Mouse (Mus musculus): Measurements from ENCODE around the gene Zfp661.
A peak's percentile ranks its signal among the peaks of the same experiment; 100 is the strongest.

The Zfp661 gene

GRCm38 (mm10) chr2:127551078-127551477 lies 35.8 kb downstream of the Zfp661 start:
- no peak for DNase-seq (ENCODE audit: extremely low read depth, low read depth)

DNA sequence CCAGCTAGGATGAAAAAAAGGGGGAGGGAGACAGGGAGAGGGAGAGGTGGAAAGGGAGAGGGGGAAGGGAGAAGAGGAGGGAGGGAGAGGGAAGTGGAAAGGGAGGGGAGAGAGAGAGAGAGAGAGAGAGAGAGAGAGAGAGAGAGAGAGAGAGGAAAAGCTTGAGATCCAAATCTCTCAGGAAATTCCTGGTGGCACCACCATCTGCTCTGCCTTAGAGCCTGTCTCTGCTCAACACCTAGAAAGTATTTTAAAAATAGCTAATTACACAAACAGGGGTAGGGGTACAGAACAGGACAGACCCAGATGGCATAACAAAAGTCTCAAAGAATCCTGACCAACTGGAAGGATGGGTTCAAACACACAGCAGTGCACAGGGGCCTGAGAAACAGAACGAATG lies 36.4 kb downstream of the Zfp661 start:
- no peak for DNase-seq (ENCODE audit: extremely low read depth, low read depth)

DNA sequence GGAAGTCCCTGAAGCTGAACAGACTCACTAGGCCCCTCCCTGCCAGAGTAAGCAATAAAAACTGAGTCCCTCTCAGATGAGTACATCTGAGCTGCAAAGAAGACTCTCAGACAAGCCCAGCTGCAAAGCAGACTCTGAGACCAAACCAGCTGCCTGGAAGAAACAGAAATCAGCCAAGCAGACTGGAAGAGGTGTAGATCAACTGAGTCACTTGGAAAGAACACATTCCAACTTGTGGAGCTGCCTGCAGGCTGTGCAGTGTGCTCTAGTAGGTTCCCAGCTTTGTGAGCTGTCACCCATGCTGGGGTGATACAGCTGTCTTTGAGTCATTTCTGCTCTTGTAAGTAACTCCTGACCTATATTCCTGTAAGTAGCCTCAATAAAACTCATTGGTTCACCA lies 37.2 kb downstream of the Zfp661 start:
- DNase-seq (ENCODE audit: extremely low read depth, low read depth), result no peak

DNA sequence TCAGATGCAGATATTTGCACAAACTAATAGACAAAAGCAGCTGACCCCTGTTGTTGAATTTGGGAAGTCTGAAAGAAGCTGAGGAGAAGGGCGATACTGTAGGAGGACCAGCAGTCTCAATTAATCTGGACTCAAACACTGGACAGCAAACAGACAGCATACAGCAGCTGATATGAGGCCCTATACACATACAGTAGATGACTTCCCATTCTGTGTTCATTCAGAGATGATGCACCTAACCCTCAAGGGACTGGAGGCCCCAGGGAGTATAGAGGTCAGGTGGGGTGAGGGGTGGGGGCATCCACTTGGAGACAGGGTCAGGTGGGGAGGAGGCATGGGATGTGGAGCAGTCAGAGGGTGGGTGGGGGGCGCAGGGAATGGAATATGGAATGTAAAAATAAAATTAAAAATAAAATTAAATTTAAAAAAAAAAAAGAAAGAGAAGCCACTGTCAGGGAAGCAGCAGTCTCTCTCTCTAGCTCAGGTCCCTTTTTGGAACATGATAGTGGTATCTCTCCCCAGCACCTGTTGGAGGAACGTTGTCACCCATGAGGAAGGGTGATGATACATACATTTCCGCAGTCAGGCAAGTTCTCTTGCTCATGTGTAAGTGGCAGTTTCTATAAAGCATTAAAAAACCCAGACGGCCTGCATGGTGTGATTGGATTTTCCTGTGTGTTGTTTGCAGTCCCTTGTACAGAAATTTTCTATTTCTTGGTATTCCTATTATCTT lies 38.4 kb downstream of the Zfp661 start:
- DNase-seq (ENCODE audit: extremely low read depth, low read depth), result peak; percentile 86

DNA sequence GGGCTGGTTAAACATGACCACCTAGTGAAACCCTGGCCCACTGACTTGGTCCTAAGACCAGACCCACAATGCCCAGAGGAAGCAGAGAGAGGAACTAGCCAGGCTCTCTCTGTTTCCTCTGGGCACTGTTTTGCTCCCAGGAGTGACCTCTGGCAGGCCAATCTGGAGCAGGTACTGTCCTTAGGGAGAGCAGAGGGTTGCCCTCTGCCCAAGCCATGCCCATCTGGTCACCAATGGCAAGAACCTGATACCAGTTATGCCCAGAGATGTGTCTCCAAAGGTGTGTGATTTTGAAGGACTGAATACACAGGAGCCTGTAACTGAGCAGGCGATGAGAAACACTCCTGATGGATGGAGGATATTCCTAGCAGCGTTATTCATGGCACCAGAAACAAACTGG lies 45.2 kb downstream of the Zfp661 start:
- no peak for DNase-seq (ENCODE audit: extremely low read depth, low read depth)

- DNase-seq (ENCODE audit: extremely low read depth, low read depth), result no peak
Measured at GRCm38 (mm10) chr2:127541185-127541584, 45.7 kb downstream of the Zfp661 start, which contains the start of gene Prom2. TSS of gene Prom2 (minus strand) at chr2:127541467.

DNA sequence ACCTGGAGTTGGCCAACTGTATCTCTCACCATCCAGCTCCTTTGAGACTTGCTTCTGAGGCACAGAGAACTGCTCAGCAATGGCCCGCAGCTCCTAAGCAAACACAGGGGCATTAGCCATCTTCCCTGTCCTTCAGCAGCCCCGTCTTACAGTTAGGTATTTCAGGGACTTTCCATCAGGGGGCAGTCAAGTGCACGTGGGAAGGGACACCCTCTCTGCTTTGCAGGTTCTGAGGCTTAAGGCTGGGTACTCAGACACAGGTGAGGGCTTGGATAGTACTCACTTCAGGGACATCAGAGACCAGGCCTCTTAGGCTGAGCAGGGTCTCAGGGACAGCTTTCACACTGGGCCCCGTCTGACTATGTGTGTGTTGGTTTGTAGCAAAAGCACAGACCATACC lies 47.4 kb downstream of the Zfp661 start:
- DNase-seq (ENCODE audit: extremely low read depth, low read depth), result no peak

- DNase-seq (ENCODE audit: extremely low read depth, low read depth), result no peak
Measured at GRCm38 (mm10) chr2:127537548-127537947, 49.3 kb downstream of the Zfp661 start.

GRCm38 (mm10) chr2:127535363-127535762 lies 51.5 kb downstream of the Zfp661 start:
- no peak for DNase-seq (ENCODE audit: extremely low read depth, low read depth)

- DNase-seq (ENCODE audit: extremely low read depth, low read depth), result no peak
Measured at GRCm38 (mm10) chr2:127532379-127532778, 54.5 kb downstream of the Zfp661 start.

GRCm38 (mm10) chr2:127531592-127531991 lies 55.3 kb downstream of the Zfp661 start:
- DNase-seq (ENCODE audit: extremely low read depth, low read depth), result no peak

GRCm38 (mm10) chr2:127530418-127530817 lies 56.5 kb downstream of the Zfp661 start:
- DNase-seq (ENCODE audit: extremely low read depth, low read depth), result no peak

- DNase-seq (ENCODE audit: extremely low read depth, low read depth), result no peak
Measured at GRCm38 (mm10) chr2:127525004-127525775, 61.7 kb downstream of the Zfp661 start.

Measured in MEL-GATA-1-ER (cell line).